Mouse (Mus musculus) kidney, adult 8-10 months (tissue): ENCODE data around the gene Ctrb1.
A peak's percentile ranks its signal among the peaks of the same experiment; 100 is the strongest.

Experiments
- DNase-seq, 2 experiments: peaks; one replicate each; pipeline ENCODE4 v3.0.0; 2022

The Ctrb1 gene

GRCm38 (mm10) chr8:111716603-111717487 lies 26.0 kb upstream of the Ctrb1 start:
- DNase-seq = peak in 1 of 2 experiments; percentile 4

- no peak for DNase-seq
These were observed 24.7 kb upstream of the Ctrb1 start for GRCm38 (mm10) chr8:111715514-111715913.

GRCm38 (mm10) chr8:111714295-111714694 lies 23.5 kb upstream of the Ctrb1 start:
- peak in 1 of 2 experiments; percentile 1 for DNase-seq

- DNase-seq = no peak
These were observed 23.0 kb upstream of the Ctrb1 start for GRCm38 (mm10) chr8:111713817-111714216.

GRCm38 (mm10) chr8:111713291-111713690 lies 22.5 kb upstream of the Ctrb1 start:
- no peak for DNase-seq

GRCm38 (mm10) chr8:111712588-111712987 lies 21.8 kb upstream of the Ctrb1 start:
- peak; percentile 72 to 81 for DNase-seq

GRCm38 (mm10) chr8:111712135-111712534 lies 21.3 kb upstream of the Ctrb1 start:
- DNase-seq = no peak

GRCm38 (mm10) chr8:111710777-111711485 lies 20.1 kb upstream of the Ctrb1 start:
- no peak for DNase-seq

GRCm38 (mm10) chr8:111709223-111709622 lies 18.4 kb upstream of the Ctrb1 start:
- DNase-seq = peak; percentile 83 to 93

- peak; percentile 87 to 95 for DNase-seq
These were observed 17.5 kb upstream of the Ctrb1 start for GRCm38 (mm10) chr8:111708265-111708664.

- no peak for DNase-seq
These were observed 14.9 kb upstream of the Ctrb1 start for GRCm38 (mm10) chr8:111705699-111706098.

GRCm38 (mm10) chr8:111705222-111705621 lies 14.4 kb upstream of the Ctrb1 start:
- DNase-seq = no peak

- DNase-seq = no peak
These were observed 13.8 kb upstream of the Ctrb1 start for GRCm38 (mm10) chr8:111704585-111704984.

GRCm38 (mm10) chr8:111701380-111701779 lies 10.6 kb upstream of the Ctrb1 start:
- DNase-seq = no peak

GRCm38 (mm10) chr8:111700740-111701139 lies 9.9 kb upstream of the Ctrb1 start:
- no peak for DNase-seq

- no peak for DNase-seq
These were observed 9.4 kb upstream of the Ctrb1 start for GRCm38 (mm10) chr8:111700201-111700600.

GRCm38 (mm10) chr8:111699035-111699434 lies 8.2 kb upstream of the Ctrb1 start:
- no peak for DNase-seq

GRCm38 (mm10) chr8:111697655-111698054 lies 6.8 kb upstream of the Ctrb1 start:
- DNase-seq = no peak

GRCm38 (mm10) chr8:111695441-111695840 lies 4.6 kb upstream of the Ctrb1 start:
- no peak for DNase-seq

GRCm38 (mm10) chr8:111693261-111693741 lies 2.5 kb upstream of the Ctrb1 start:
- DNase-seq = no peak

GRCm38 (mm10) chr8:111686881-111687280 lies 3.9 kb downstream of the Ctrb1 start:
- DNase-seq = no peak

- DNase-seq = no peak
These were observed 8.3 kb downstream of the Ctrb1 start for GRCm38 (mm10) chr8:111682521-111682920.

GRCm38 (mm10) chr8:111681153-111681552 lies 9.7 kb downstream of the Ctrb1 start:
- DNase-seq = no peak
